Mouse (Mus musculus) spleen, adult 2 months (tissue): ENCODE results near the gene Tmprss9.

Experiments
- CTCF ChIP-seq: fragments of 200-500 bp; IDR thresholded peaks from 2 replicates; pipeline ENCODE4 v1.5.1; 2011; ENCODE audit warnings: mild to moderate bottlenecking, inconsistent platforms; ENCODE audit not compliant: insufficient read depth, insufficient read length, insufficient replicate concordance; ENCODE audit errors: extremely low read depth
- POLR2A ChIP-seq: fragments of 200-500 bp; IDR thresholded peaks from 2 replicates; pipeline ENCODE4 v1.6.1; 2011; ENCODE audit warnings: low read depth, low read length, inconsistent platforms

DNA sequence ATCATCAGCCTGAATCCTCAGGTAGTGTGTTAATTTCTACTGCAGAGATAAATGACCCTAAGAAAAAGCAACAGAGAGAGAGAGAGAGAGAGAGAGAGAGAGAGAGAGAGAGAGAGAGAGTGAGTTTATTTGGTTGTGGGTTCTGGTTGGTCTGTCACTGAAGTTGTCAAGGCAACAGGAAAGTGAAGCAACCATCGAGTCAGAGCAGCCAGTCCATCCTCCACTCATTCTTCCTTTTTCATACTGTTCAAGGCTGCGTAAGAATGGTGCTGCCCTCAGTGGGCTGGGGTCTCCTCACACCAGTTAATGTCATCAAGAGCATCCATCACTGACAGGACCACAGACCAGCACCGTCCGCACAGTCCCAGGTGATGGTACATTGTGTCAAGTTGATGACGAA is 72.6 kb downstream of the Tmprss9 start:
- TF ChIP-seq CTCF (no peak), POLR2A (no peak)
